Mouse (Mus musculus) embryonic fibroblast, embryonic 13.5 days (primary cell): ENCODE measurements around the gene Cpne1.

Source experiments
- CTCF ChIP-seq: IDR thresholded peaks from 2 replicates; pipeline ENCODE4 v1.5.1; 2011; ENCODE audit warnings: mild to moderate bottlenecking, control low read depth, low read length, moderate library complexity, borderline replicate concordance; ENCODE audit not compliant: insufficient read depth
- POLR2A ChIP-seq: IDR thresholded peaks from 2 replicates; pipeline ENCODE4 v1.6.1; 2011; ENCODE audit warnings: low read depth, mild to moderate bottlenecking, control low read depth, low read length, moderate library complexity

DNA sequence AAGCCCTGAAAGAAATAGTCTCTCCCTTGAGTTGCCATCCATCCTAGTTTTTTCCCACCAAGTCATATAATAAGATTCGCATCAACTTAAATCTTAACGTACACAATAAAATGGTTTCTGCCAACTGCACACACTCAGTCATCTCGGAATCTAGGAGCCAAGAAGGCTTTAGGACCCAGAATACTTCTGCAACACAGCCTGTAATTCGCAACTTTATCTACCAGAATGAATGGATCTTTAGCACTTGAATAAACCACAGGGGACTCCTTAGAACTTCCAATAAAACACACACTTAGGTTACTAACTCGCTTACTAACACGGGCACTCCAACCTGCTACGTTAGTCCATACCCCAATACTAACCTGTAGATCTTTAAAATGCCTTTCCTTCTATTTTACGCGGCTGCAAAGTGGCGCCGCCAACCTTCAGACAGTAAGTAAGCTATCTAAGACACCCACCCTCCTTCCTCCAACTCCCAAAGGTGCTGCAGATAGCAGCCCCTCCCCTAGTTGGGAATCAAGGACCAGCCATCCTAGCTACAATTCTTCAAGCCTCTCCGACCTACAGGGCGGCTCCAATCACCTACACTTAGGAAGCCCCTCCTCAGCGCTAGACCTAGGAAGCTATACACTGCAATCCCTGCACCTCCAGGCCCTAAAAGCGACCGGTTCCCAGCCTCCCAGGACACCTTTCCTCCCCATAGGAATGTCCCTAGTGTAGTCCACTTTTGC, 973 bp downstream of the Cpne1 start:
- TF ChIP-seq POLR2A: no peak
- no peak for TF ChIP-seq CTCF
